Mouse (Mus musculus) bone marrow, adult 2 months (tissue): ENCODE results near the gene Sptssb. TPM values are rescaled to one million over a fixed set of nuclear protein-coding genes. Genes with fewer than 3 reads are reported as not detected.

Source experiments
- H3K27ac ChIP-seq: fragments of 200-500 bp; 2 replicates; pipeline ENCODE4 v1.5.1; 2012; ENCODE audit warnings: low read depth, mild to moderate bottlenecking, control low read depth, inconsistent platforms, low read length; ENCODE audit not compliant: control insufficient read depth, poor library complexity, insufficient read depth
- H3K4me1 ChIP-seq: fragments of 200-500 bp; 2 replicates; pipeline ENCODE4 v1.6.1; 2011; ENCODE audit warnings: low read length; ENCODE audit not compliant: control insufficient read depth, insufficient read depth
- H3K4me3 ChIP-seq: fragments of 200-500 bp; replicated peaks from 2 replicates; pipeline ENCODE3; 2011; ENCODE audit warnings: mild to moderate bottlenecking, low read depth, low read length, control low read depth; ENCODE audit not compliant: control insufficient read depth
- CTCF ChIP-seq: fragments of 200-500 bp; IDR thresholded peaks from 2 replicates; pipeline ENCODE4 v1.5.1; 2011; ENCODE audit warnings: low read length, control low read depth; ENCODE audit not compliant: control insufficient read depth, insufficient read depth
- POLR2A ChIP-seq: fragments of 200-500 bp; IDR thresholded peaks from 2 replicates; pipeline ENCODE4 v1.6.1; 2011; ENCODE audit warnings: low read depth, mild to moderate bottlenecking, control low read depth, low read length, borderline replicate concordance; ENCODE audit not compliant: control insufficient read depth
- WGBS: fragments of 180-500 bp; shearing (Covaris S2); methylation state at CpG from one replicate; pipeline ENCODE4 v1.1.7; 2018; 5-methylcytosine and 5-hydroxymethylcytosine counted together
- polyA plus RNA-seq: library from polyadenylated mRNA; stranded (reverse); fragments of >200 nt; gene quantifications from 2 replicates; pipeline ENCODE4 v1.2.4, GENCODE M21; 2011; ENCODE audit warnings: low replicate concordance; ENCODE audit not compliant: missing spikeins, insufficient read depth, insufficient read length

Sptssb gene
- polyA plus RNA-seq, 1 experiment: not detected

DNA sequence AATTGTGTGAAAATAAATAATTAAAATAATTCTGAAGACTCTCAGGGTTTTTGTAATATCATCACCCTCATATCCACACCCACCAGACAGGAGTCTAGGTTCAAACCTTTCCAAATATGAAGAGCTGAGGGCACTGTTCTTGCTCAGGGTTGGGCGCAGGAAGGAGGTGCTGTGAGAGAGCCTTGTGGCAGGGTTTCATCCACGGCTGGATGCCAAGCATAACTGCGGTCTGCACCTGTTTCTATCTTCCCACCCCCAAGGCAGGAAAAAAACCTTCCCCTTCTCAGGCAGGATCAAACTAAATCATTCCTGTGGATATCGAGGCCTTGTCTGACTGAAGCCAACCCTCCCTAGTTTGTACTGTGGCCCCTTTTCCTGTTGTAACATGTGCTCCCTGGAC lies 62.2 kb downstream of the Sptssb start:
- Histone ChIP-seq H3K4me3 (no peak overlapping the region), H3K27ac (no peak overlapping the region), H3K4me1 (no peaks in the 10 kb centered on the region)
- WGBS: 79% methylated on average over 4 of the region's 4 CpGs
- TF ChIP-seq CTCF (no peak), POLR2A (no peak)

GRCm38 (mm10) chr3:69792823-69793417 lies 66.8 kb downstream of the Sptssb start:
- Histone ChIP-seq H3K4me3 (no peak overlapping the region), H3K4me1 (no peaks in the 10 kb centered on the region), H3K27ac (no peak overlapping the region)
- TF ChIP-seq CTCF (no peak), POLR2A (no peak)
- 70% methylated on average over 3 of the region's 3 CpGs for WGBS

DNA sequence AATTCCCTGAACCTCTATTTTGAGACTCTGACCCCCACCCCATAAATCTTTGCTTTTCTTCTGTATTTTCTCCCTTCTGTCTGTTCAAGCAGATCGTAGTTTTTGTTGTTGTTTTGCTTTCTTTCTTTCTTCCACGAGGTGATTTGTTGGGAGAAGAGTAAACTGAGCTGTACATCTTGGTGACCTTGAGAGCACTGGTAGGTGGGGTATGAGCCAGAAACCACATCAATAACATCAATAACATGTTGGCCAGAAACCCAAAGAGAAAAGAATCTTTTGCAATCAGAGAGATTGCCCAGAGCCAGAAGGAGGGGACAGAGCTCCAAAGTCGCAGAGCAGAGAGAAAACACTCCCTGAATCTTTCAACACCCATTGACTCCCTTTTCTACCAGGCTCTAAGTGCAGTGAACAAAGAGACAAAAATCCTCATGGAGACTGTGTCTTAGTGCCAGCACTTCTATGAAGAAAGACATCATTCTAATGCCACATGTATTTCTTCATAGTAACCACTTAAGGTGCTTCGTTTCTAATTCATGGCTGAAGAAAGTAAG lies 80.4 kb downstream of the Sptssb start:
- H3K4me3 ChIP-seq: no peak overlapping the region
- no peak overlapping the region for H3K27ac ChIP-seq
- H3K4me1 ChIP-seq: no peaks in the 10 kb centered on the region
- WGBS: 72% methylated on average over 4 of the region's 4 CpGs
- TF ChIP-seq CTCF (no peak), POLR2A (no peak)

DNA sequence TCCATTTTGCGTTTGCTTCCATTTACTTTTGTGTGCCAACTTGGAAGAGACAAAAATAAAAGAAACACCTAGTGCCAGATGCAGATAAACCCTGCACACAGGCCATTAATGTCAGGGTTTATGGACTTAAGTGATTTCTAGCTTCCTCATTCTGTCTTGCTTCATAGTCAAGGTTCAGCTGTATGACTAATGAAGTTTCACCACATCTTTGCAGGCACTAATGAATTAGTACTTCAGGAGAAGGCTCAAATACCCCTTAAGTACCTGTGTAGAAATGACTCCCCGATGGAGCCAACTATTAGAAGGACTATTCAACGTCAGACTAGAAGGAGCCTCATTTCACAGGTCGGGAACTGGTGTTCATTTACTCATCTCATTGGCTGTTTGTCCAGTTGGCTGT lies 86.4 kb downstream of the Sptssb start:
- Histone ChIP-seq H3K4me1 (no peaks in the 10 kb centered on the region), H3K4me3 (no peak overlapping the region), H3K27ac (no peak overlapping the region)
- 51% methylated on average over 4 of the region's 4 CpGs for WGBS
- no peak for TF ChIP-seq CTCF
- no peak for TF ChIP-seq POLR2A

Other genes starting within 250 kb of the Sptssb start
- gene Nmd3, start 138.0 kb downstream of the Sptssb start, polyA plus RNA-seq: 29.2 and 48.6 TPM in 2 replicates
- gene Otol1, start 147.7 kb upstream of the Sptssb start, polyA plus RNA-seq: not detected in 2 replicates